Mouse (Mus musculus): ENCODE measurements at regions not wholly inside any gene's neighbourhood (a gene's known extent, or its start where the extent isn't known, plus 50 kb on each side); places are given as distances from the start of the nearest gene placed in this dataset.

GRCm38 (mm10) chr3:130996786-130997185, 113.5 kb upstream of the Lef1 start:
- TF ChIP-seq MAX (IDR thresholded peaks at IDR 0.05; ENCODE audit: low read depth) (no peak), TCF12 (IDR thresholded peaks at IDR 0.05; ENCODE audit: insufficient read depth, poor library complexity, severe bottlenecking) (no peak), USF1 (IDR thresholded peaks at IDR 0.05; ENCODE audit: low read depth) (no peak), MYOG (IDR thresholded peaks at IDR 0.05; ENCODE audit: control insufficient read depth in 1 of 3, insufficient read depth in 1 of 3, insufficient read length in 2 of 3, low read depth in 2 of 3) (no peak), POLR2A (IDR thresholded peaks at IDR 0.05; ENCODE audit: insufficient read length, low read depth) (no peak), TCF3 (IDR thresholded peaks at IDR 0.05; ENCODE audit: insufficient read length, low read depth) (no peak), SRF (IDR thresholded peaks at IDR 0.05; ENCODE audit: control insufficient read depth, insufficient read length, low read depth) (no peak), REST (IDR thresholded peaks at IDR 0.05; ENCODE audit: insufficient read depth, insufficient read length) (no peak)

All from myocyte (in vitro differentiated cells).